Mouse (Mus musculus): ENCODE measurements around the gene Ttc28.

DNA sequence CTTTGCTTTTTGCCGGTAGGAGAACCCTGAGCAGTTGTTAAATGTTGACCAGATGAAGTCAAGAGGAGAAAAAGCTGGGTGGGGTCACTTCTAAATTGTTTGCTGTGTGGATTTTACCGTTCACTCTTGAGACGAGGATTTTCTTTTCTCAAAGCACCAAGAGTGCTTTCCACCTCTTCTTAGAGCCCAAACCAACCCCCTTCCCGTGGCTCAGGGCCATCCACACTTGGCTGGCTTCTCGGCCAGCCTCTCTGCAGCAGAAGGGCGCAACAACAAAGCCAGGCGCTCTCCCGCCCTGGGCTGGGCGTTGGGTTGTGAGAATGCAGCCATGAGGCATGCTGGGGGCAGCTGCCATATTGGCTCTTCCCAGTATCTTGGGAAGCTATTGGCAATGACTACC is 170.5 kb downstream of the Ttc28 start:
- TF ChIP-seq CTCF (IDR thresholded peaks at IDR 0.05; ENCODE audit: low read depth) (no peak), EP300 (optimal IDR thresholded peaks at IDR 0.05) (no peak)

All from stomach, postnatal 0 days (tissue).